Mouse (Mus musculus) stomach, embryonic 15.5 days (tissue): ENCODE results near the gene Serpina12. TPM values are rescaled to one million over a fixed set of nuclear protein-coding genes. Genes with fewer than 3 reads are reported as not detected.
A peak's percentile ranks its signal among the peaks of the same experiment; 100 is the strongest.

ENCODE experiments used
- ATAC-seq: fragments of 200-750 bp; cut with Nextera tagmentation; 2 replicates; pipeline ENCODE4 v1.8.0; 2017; ENCODE audit warnings: low read depth, moderate number of reproducible peaks, moderate TSS enrichment; ENCODE audit not compliant: insufficient read depth, low FRiP score
- H3K27ac ChIP-seq: fragments of 300-500 bp; sonication (generic); 2 replicates; pipeline ENCODE4 v1.5.1; 2015; ENCODE audit warnings: mild to moderate bottlenecking, inconsistent platforms
- H3K27me3 ChIP-seq: fragments of 300-500 bp; sonication (generic); replicated peaks from 2 replicates; pipeline ENCODE4 v1.6.1; 2015; ENCODE audit warnings: inconsistent platforms
- H3K36me3 ChIP-seq: fragments of 300-500 bp; sonication (generic); 2 replicates; pipeline ENCODE4 v1.6.1; 2015; ENCODE audit warnings: inconsistent platforms
- H3K4me1 ChIP-seq: fragments of 300-500 bp; sonication (generic); 2 replicates; pipeline ENCODE4 v1.6.1; 2015; ENCODE audit warnings: inconsistent platforms
- H3K4me2 ChIP-seq: fragments of 300-500 bp; sonication (generic); 2 replicates; pipeline ENCODE4 v1.6.1; 2015; ENCODE audit warnings: mild to moderate bottlenecking, inconsistent platforms
- H3K4me3 ChIP-seq: fragments of 300-500 bp; sonication (generic); replicated peaks from 2 replicates; pipeline ENCODE4 v1.5.1; 2015; ENCODE audit warnings: inconsistent platforms
- H3K9ac ChIP-seq: fragments of 300-500 bp; sonication (generic); 2 replicates; pipeline ENCODE4 v1.6.1; 2015; ENCODE audit warnings: inconsistent platforms
- H3K9me3 ChIP-seq: fragments of 300-500 bp; sonication (generic); 2 replicates; pipeline ENCODE4 v1.6.1; 2016; ENCODE audit warnings: inconsistent platforms
- WGBS: fragments of 180-500 bp; shearing (Covaris S2); methylation state at CpG from one replicate; pipeline ENCODE4 v1.1.7; 2015; 5-methylcytosine and 5-hydroxymethylcytosine counted together
- polyA plus RNA-seq: library from polyadenylated mRNA; unstranded; fragments of >200 nt; fragmentation: Nextera tagmentation; extraction: Ambion mirVana; gene quantifications from 2 replicates; pipeline ENCODE4 v1.2.1, GENCODE M21; 2015

Gene Serpina12
- polyA plus RNA-seq: not detected in 2 replicates

DNA sequence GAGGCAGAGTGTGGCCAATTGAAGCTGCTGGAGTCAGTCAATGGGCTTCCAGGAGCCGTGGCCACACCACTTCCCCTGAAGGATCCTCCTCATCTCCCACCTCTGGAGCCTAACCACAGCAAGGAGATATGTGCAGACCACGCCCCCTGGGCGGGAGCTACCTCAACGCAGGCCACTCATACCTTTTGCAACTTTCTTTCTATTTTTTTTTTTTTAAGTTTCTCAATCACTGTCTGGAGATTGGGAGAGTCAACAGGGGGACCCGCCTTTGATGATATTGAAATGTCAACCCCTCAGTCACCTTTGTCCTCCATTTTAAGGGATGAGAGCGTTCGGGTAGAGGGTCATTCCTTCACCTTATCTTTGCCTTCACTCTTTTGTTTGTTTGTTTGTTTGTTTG lies at the start of gene Serpina12:
Gene Serpina12 (minus strand): TSS at position 101 of the 400 bp plus-strand sequence.
- Histone ChIP-seq H3K27me3 (no peaks in the 10 kb centered on the region), H3K36me3 (no peaks in the 10 kb centered on the region), H3K9ac (no peak within 1 kb of the TSS), H3K9me3 (no peaks in the 10 kb centered on the region), H3K4me2 (no peak within 1 kb of the TSS), H3K27ac (no peak within 1 kb of the TSS), H3K4me1 (no peaks in the 10 kb centered on the region), H3K4me3 (no peak within 1 kb of the TSS)
- WGBS: 80% methylated on average over 7 of the region's 7 CpGs
- no peak for ATAC-seq

DNA sequence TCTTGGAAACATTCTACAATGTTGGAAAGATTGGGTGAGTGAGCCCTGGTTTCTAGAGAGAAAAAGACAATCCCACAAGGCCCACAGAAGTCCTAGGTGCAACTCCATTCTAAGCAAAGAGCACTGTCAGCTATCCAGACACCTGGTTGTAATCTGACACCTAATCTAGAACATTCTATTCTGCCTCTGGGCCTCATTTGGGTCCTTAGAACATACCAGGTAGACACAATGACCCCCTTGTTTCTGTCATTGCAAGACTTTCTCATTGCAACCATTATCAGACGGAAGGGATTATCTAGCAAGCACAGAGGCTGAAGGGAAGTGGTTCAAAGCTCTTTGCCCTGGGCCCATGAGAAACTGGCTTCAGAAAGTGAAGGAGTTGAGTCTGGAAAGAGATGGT lies 47.1 kb upstream of the Serpina12 start:
- WGBS: 82% methylated on average over 1 of the region's 1 CpGs
- Histone ChIP-seq H3K27me3 (no peaks in the 10 kb centered on the region), H3K27ac (no peak overlapping the region), H3K9ac (no peak overlapping the region), H3K9me3 (no peaks in the 10 kb centered on the region), H3K36me3 (no peaks in the 10 kb centered on the region), H3K4me2 (no peak overlapping the region), H3K4me3 (no peak overlapping the region), H3K4me1 (no peaks in the 10 kb centered on the region)
- no peak for ATAC-seq

DNA sequence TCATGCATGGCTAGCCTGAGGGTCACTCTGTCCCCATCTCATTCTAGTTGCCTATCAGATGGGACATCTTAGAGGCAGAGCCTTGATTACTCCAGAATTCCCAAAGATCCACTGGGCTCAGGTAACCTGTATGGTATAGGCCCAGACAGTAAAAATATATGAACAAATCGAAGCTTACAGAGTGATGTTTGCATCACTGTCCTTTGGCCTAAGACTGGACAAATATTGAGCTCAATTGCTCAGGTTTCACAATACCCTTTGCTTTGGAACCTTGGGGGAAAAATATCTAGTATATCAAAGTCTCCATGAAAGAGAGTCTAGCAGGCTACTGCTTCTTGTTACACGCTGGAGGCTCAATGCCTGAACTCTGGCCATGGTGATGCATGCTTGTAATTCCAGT lies 45.9 kb upstream of the Serpina12 start:
- 79% methylated on average over 2 of the region's 2 CpGs for WGBS
- no peak for ATAC-seq
- Histone ChIP-seq H3K9me3 (no peaks in the 10 kb centered on the region), H3K4me2 (no peak overlapping the region), H3K36me3 (no peaks in the 10 kb centered on the region), H3K4me3 (no peak overlapping the region), H3K4me1 (no peaks in the 10 kb centered on the region), H3K9ac (no peak overlapping the region), H3K27ac (no peak overlapping the region), H3K27me3 (no peaks in the 10 kb centered on the region)

DNA sequence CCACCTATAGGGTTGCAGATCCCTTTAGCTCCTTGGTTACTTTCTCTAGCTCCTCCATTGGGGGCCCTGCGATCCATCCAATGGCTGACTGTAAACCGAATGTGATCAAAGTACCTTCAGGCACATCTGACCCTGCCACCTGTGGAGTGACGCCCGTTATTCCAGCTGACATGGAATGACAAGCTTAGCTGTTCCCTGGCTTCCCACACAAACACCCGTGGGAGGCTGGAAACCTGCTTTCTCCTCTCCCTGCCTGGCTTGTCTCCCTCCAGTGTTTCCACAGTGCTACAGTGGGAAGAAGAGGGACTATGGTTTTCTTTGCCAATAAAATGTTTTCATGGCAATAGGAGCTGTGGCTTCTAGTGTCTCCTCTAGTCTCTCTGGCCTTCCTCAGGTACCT lies 28.0 kb upstream of the Serpina12 start:
- no peaks in the 10 kb centered on the region for H3K4me1 ChIP-seq
- H3K27ac ChIP-seq: no peak overlapping the region
- H3K4me3 ChIP-seq: no peak overlapping the region
- ATAC-seq: no peak
- no peaks in the 10 kb centered on the region for H3K36me3 ChIP-seq
- no peaks in the 10 kb centered on the region for H3K9me3 ChIP-seq
- no peaks in the 10 kb centered on the region for H3K27me3 ChIP-seq
- 63% methylated on average over 5 of the region's 5 CpGs for WGBS
- no peak overlapping the region for H3K4me2 ChIP-seq
- H3K9ac ChIP-seq: no peak overlapping the region

DNA sequence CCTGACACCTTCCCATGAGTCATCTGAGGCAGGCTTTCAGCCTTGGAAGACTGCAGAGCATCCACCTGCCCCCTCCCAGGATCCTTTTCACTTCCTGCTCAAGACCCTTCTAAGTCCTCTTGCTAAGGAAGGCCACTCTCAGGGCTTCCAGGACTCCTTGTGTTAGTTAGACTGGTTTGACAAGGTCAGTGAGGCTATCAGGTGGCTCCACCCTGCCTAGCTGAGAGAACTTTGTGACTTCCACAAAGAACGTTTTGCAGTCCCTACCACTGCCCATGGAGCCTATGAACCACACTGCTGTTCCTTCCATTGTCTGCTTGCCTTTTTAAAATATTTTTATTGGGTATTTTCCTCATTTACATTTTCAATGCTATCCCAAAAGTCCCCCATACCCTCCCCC lies 27.5 kb upstream of the Serpina12 start:
- no peak overlapping the region for H3K4me3 ChIP-seq
- no peak overlapping the region for H3K4me2 ChIP-seq
- H3K4me1 ChIP-seq: no peaks in the 10 kb centered on the region
- no peaks in the 10 kb centered on the region for H3K9me3 ChIP-seq
- no peak overlapping the region for H3K27ac ChIP-seq
- no peak overlapping the region for H3K9ac ChIP-seq
- WGBS: 24% methylated on average over 1 of the region's 1 CpGs
- ATAC-seq: peak; percentile 56; the same call in 1 of the 2 replicates
- H3K36me3 ChIP-seq: no peaks in the 10 kb centered on the region
- H3K27me3 ChIP-seq: no peaks in the 10 kb centered on the region

DNA sequence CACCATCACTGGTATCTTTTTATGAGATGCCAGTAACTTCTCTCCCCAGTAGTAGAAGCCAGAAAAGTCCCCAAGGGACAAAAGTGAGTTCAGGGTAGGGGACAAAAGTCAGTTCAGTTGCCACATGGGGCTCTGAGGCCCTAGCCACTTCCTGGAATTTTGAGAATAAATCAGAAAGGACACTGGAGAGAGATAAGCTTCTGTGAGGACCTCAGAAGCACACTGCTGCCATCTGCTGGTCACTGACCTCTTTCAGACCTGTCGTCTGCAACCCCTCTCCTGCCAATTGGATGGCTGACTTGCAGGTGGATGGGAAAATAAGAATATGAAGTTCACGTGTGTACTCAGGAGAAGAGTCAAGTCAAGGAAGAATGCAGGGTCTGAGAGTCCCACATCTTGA lies 25.4 kb upstream of the Serpina12 start:
- Histone ChIP-seq H3K9me3 (no peaks in the 10 kb centered on the region), H3K27ac (no peak overlapping the region), H3K4me3 (no peak overlapping the region), H3K4me2 (no peak overlapping the region), H3K4me1 (no peaks in the 10 kb centered on the region), H3K27me3 (no peaks in the 10 kb centered on the region), H3K9ac (no peak overlapping the region), H3K36me3 (no peaks in the 10 kb centered on the region)
- WGBS: 4% methylated on average over 2 of the region's 2 CpGs
- no peak for ATAC-seq

DNA sequence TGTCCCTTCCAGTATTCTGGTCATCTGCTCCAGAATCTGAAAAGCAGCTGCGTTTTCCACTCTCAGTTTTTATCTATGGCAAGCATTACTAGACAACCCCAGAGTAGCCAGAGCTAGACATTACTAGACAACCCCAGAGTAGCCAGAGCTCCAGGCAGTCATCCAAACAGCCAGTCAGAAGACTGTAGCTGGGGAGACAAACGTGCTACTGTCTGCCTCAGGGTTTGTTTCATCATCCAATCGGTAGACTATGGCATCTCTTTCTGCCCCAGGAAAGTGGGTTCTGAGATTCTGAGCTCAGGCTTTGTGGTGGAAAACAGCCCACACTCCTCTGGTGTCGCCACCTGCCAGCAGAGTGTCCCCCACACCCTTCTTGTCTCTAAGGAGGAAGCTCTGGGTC lies 23.3 kb upstream of the Serpina12 start:
- H3K4me2 ChIP-seq: peak overlapping the region; percentile 29
- no peaks in the 10 kb centered on the region for H3K27me3 ChIP-seq
- H3K9me3 ChIP-seq: no peaks in the 10 kb centered on the region
- H3K36me3 ChIP-seq: no peaks in the 10 kb centered on the region
- ATAC-seq: no peak
- no peak overlapping the region for H3K27ac ChIP-seq
- no peaks in the 10 kb centered on the region for H3K4me1 ChIP-seq
- 27% methylated on average over 4 of the region's 4 CpGs for WGBS
- H3K4me3 ChIP-seq: peak overlapping the region; percentile 23; the same call in 1 of the 2 replicates
- H3K9ac ChIP-seq: no peak overlapping the region

DNA sequence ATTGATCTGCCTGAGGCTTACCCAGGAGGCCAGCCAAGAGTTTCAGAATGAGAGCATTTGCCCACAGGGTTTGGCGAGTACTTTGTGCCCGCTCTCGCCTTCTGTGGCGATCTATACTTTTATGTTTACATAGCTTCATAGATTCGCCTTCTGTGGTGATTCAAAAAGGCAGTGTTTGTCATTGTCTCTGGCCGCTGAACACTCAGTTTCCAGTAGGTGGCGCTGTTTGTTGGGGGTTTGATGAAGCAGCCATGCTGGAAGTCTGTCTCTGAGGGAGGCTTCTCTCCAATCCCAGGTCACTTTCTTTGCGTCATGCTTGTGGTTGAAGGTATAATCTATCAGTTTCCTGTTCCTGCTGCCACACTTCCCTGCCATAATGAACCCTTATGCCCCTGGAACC lies 22.0 kb upstream of the Serpina12 start:
- no peak for ATAC-seq
- H3K27ac ChIP-seq: no peak overlapping the region

DNA sequence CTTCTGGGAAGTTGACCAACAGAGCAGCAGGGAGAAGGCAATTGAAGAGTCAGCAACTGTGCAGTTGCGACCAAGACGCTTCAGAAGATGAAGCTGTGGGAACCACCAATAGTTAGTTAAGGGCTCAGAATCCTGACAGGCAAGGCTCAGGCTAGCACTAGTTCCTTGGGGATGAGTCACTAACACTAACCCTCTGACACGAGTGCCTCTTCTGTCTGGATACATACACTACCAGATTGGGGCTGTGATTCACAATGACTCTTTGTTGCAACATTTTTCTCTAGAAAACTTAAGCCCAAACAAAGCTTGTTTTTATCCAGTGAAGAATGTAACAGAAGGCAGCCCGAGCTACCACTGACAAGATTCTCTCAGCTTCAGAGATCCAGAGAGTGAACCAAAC lies 20.8 kb upstream of the Serpina12 start:
- Histone ChIP-seq H3K36me3 (no peaks in the 10 kb centered on the region), H3K27ac (no peak overlapping the region), H3K4me2 (no peak overlapping the region), H3K27me3 (no peaks in the 10 kb centered on the region), H3K9ac (no peak overlapping the region), H3K9me3 (no peaks in the 10 kb centered on the region), H3K4me3 (no peak overlapping the region), H3K4me1 (no peaks in the 10 kb centered on the region)
- WGBS: 69% methylated on average over 4 of the region's 4 CpGs
- ATAC-seq: no peak

More for the DNA sequence above, 22.0 kb upstream of the Serpina12 start:
- Histone ChIP-seq H3K4me1 (no peaks in the 10 kb centered on the region), H3K9ac (no peak overlapping the region), H3K4me2 (no peak overlapping the region), H3K4me3 (no peak overlapping the region), H3K9me3 (no peaks in the 10 kb centered on the region), H3K36me3 (no peaks in the 10 kb centered on the region), H3K27me3 (no peaks in the 10 kb centered on the region)
- WGBS: 20% methylated on average over 8 of the region's 8 CpGs

DNA sequence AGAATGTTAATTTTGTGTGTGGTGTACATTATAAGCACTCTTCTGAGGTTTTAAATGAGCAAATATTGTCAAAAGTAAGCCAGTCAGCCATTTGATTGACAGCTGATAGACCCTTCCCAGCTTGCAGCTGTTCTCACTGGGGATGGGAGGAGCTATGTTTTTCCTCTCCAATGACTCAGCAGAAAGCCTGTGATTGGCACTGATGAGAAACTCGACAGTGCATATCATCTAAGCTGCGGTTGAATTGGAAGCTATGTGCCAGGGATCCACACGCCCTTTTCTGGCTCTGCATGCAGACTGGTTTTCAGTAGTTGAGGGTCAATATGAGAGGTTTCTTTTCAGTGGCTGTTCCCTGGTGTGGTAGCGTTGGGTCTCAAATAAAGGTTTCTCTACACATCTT lies 20.3 kb upstream of the Serpina12 start:
- no peak for ATAC-seq
- Histone ChIP-seq H3K4me3 (no peak overlapping the region), H3K4me2 (no peak overlapping the region), H3K36me3 (no peaks in the 10 kb centered on the region), H3K9me3 (no peaks in the 10 kb centered on the region), H3K27ac (no peak overlapping the region), H3K9ac (no peak overlapping the region), H3K27me3 (no peaks in the 10 kb centered on the region), H3K4me1 (no peaks in the 10 kb centered on the region)
- WGBS: 65% methylated on average over 4 of the region's 4 CpGs

DNA sequence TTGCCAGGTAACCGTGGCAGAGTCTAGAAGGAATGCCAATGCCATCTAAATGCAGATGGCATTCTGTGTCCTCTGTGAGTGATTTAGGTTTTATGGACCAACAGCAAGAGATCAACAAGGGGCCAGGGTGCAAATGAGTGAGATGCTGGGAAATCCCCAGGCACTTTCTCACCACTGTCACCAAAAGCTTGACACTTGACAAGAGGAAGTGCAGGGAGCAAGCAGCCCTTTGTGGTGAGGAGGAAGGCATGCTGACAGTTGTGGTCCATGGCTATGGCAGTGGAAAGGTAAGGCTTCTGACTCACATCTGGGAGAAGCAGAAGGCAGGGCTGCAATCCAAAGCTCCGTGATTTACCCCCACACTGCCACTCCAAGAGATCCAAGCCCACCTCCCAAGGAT lies 17.6 kb upstream of the Serpina12 start:
- no peak overlapping the region for H3K4me2 ChIP-seq
- no peaks in the 10 kb centered on the region for H3K27me3 ChIP-seq
- no peak overlapping the region for H3K9ac ChIP-seq
- H3K27ac ChIP-seq: no peak overlapping the region
- H3K4me3 ChIP-seq: no peak overlapping the region
- 40% methylated on average over 2 of the region's 2 CpGs for WGBS
- no peak for ATAC-seq
- H3K36me3 ChIP-seq: no peaks in the 10 kb centered on the region
- H3K9me3 ChIP-seq: no peaks in the 10 kb centered on the region
- no peaks in the 10 kb centered on the region for H3K4me1 ChIP-seq

DNA sequence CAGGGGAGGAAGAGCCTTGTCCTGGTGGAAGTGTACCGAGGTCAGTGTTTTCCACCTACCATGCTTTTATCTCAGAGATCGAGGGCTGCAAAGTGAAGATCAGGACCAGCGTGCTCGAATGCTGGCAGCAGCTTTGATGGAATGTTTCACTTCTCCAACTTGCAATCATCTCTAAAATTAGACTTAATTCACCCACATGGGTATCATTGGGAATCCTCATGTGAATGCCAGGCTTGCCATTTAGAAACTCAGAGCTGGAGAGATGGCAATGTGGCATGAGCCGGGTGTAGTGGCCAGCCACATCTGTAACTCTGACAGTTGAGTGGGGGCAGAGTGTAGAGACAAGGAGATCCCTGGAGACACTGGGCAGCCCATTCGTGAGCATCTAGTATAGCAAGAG lies 15.9 kb upstream of the Serpina12 start:
- WGBS: 77% methylated on average over 6 of the region's 6 CpGs
- H3K36me3 ChIP-seq: no peaks in the 10 kb centered on the region
- H3K27me3 ChIP-seq: no peaks in the 10 kb centered on the region

DNA sequence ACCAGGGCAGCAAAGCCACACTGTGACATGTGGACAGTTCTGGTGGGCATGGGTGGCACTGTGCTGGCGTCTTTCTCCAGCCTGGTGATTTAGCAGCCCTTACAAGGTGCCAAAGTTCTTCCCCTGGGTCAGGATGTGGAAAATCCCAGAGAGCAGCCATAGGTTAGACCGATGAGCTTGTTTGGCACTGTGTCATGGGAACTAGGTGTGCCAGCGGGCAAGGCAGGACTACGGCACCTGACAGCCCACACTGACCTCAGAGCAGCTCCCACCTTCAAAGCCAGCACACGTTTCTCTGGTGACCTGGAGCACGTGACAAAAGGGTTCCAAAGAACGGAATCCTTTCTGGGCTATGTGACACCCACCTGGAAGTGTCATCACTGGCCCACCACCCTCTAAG lies 13.3 kb upstream of the Serpina12 start:
- no peak for ATAC-seq
- no peak overlapping the region for H3K4me2 ChIP-seq
- H3K27me3 ChIP-seq: no peaks in the 10 kb centered on the region
- no peaks in the 10 kb centered on the region for H3K36me3 ChIP-seq
- WGBS: 80% methylated on average over 7 of the region's 7 CpGs
- no peak overlapping the region for H3K27ac ChIP-seq
- no peak overlapping the region for H3K4me3 ChIP-seq
- H3K9ac ChIP-seq: no peak overlapping the region
- no peaks in the 10 kb centered on the region for H3K4me1 ChIP-seq
- no peaks in the 10 kb centered on the region for H3K9me3 ChIP-seq

More for the DNA sequence above, 15.9 kb upstream of the Serpina12 start:
- Histone ChIP-seq H3K9ac (no peak overlapping the region), H3K27ac (no peak overlapping the region), H3K4me2 (no peak overlapping the region), H3K4me1 (no peaks in the 10 kb centered on the region), H3K4me3 (no peak overlapping the region), H3K9me3 (no peaks in the 10 kb centered on the region)
- no peak for ATAC-seq
